ENCODE assay signal across 13 mouse cellular contexts in the genomic region with DNA sequence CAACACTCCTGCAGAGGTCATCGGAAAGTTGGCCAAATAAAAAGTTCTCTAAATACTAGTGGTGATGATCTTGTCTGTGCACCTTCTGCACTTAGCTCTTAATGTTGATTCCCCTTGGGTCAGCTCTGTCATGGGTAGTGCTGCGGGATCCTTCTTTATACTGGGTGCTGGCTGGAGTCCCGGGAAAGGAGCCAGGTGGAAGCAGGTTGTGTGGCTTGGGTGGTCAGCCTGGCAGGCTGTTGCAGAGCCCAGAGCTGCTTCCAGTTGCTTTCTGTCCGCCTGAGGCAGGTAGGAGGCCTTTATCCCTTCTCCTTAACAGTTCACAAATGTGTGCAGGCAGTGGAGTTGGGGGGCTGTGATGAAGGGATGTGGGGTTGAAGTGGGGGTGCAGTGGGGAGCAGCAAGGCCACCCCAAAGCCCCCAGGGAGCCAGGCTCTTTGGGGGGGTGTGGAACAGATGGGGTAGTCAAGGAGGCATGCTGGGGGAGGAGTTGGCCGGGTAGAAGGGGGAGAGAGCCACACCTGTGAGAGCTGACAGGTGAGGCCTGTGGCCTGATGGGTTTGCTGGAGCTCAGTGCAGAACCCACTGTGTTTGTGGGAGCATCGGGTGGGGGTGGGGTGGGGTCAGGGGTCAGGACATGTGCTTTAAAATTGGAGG. TPM values are rescaled to one million over a fixed set of nuclear protein-coding genes. Genes with fewer than 3 reads are reported as not detected.
A peak's percentile ranks its signal among the peaks of the same experiment; 100 is the strongest.
DNase-seq lines count a peak whose midpoint lies in the region; ATAC-seq and TF ChIP-seq lines count a peak whose summit lies in the region.
"Had no signal": no experiment of that assay in that cellular context is flagged by ENCODE, and none has a peak within 500 bp of the region (broad histone marks: within the 10 kb centered on the region; RNA-seq: fewer than 3 reads in every experiment).

No protein-coding gene starts in this region.

- no peak for TF ChIP-seq CTCF in heart, postnatal 0 days (IDR thresholded peaks at IDR 0.05; ENCODE audit: low read depth)

- H3K4me3 ChIP-seq in heart, embryonic 13.5 days, result no peak overlapping the region
- no peak overlapping the region for H3K4me3 ChIP-seq in midbrain, embryonic 10.5 days
- no peak overlapping the region for H3K4me3 ChIP-seq in midbrain, embryonic 13.5 days (replicated peaks)
- H3K4me3 ChIP-seq in heart, postnatal 0 days (ENCODE audit: low read depth, low read length), result no peak overlapping the region
- no peak overlapping the region for H3K4me3 ChIP-seq in stomach, embryonic 15.5 days (replicated peaks)
- H3K4me3 ChIP-seq: hindbrain, embryonic 12.5 days had no signal

- intact Hi-C loops in heart, postnatal 10 days (cut with DNase I), result no loop called here

- H3K4me2 ChIP-seq in heart, embryonic 13.5 days, result 0 out of 2 replicates have a peak overlapping the region, but pooled peaks have one; percentile 12
- no peak overlapping the region for H3K4me2 ChIP-seq in midbrain, embryonic 13.5 days (replicated peaks)
- H3K4me2 ChIP-seq in heart, postnatal 0 days (ENCODE audit: low read depth, low read length), result 0 out of 2 replicates have a peak overlapping the region, but pooled peaks have one; percentile 12
- no peak overlapping the region; the same call in 1 of the 2 replicates for H3K4me2 ChIP-seq in stomach, embryonic 15.5 days
- H3K4me2 ChIP-seq: hindbrain, embryonic 12.5 days had no signal

- H3K9ac ChIP-seq in heart, embryonic 13.5 days, result peak overlapping the region; percentile 15; the same call in 1 of the 2 replicates
- H3K9ac ChIP-seq in midbrain, embryonic 13.5 days (replicated peaks), result no peak overlapping the region
- no peak overlapping the region for H3K9ac ChIP-seq in heart, postnatal 0 days (replicated peaks; ENCODE audit: low read depth, low read length)
- H3K9ac ChIP-seq in stomach, embryonic 15.5 days, result no peak overlapping the region
- H3K9ac ChIP-seq: hindbrain, embryonic 12.5 days had no signal

- peak overlapping the region; percentile 78 for H3K27ac ChIP-seq in heart, embryonic 13.5 days (replicated peaks)
- 0 out of 2 replicates have a peak overlapping the region, but pooled peaks have one; percentile 42 for H3K27ac ChIP-seq in midbrain, embryonic 10.5 days (replicated peaks)
- no peak overlapping the region for H3K27ac ChIP-seq in midbrain, embryonic 13.5 days
- H3K27ac ChIP-seq in heart, postnatal 0 days (ENCODE audit: low read depth), result peak overlapping the region; percentile 78
- peak overlapping the region; percentile 61 for H3K27ac ChIP-seq in stomach, embryonic 15.5 days
- H3K27ac ChIP-seq: hindbrain, embryonic 12.5 days had no signal

- 57% methylated on average over 6 of the region's 6 CpGs for WGBS in heart, embryonic 13.5 days
- 77% methylated on average over 6 of the region's 6 CpGs for WGBS in midbrain, embryonic 10.5 days
- 72% methylated on average over 6 of the region's 6 CpGs for WGBS in midbrain, embryonic 13.5 days
- 56% methylated on average over 6 of the region's 6 CpGs for WGBS in heart, postnatal 0 days
- 58% methylated on average over 6 of the region's 6 CpGs for WGBS in stomach, embryonic 15.5 days

- H3K4me1 ChIP-seq in heart, embryonic 13.5 days, result peaks cover 97% of the 10 kb centered on the region
- peaks cover 61% of the 10 kb centered on the region for H3K4me1 ChIP-seq in midbrain, embryonic 10.5 days
- peaks cover 40% of the 10 kb centered on the region for H3K4me1 ChIP-seq in midbrain, embryonic 13.5 days (replicated peaks)
- peaks cover 64% of the 10 kb centered on the region for H3K4me1 ChIP-seq in heart, postnatal 0 days (ENCODE audit: control insufficient read depth, insufficient read depth)
- peaks cover 40% of the 10 kb centered on the region for H3K4me1 ChIP-seq in stomach, embryonic 15.5 days

- no peak for TF ChIP-seq EP300 in heart, postnatal 0 days (IDR thresholded peaks at IDR 0.05; ENCODE audit: low read depth)

- ATAC-seq in heart, embryonic 13.5 days (ENCODE audit: extremely low read depth, insufficient number of reproducible peaks, low FRiP score, low TSS enrichment), result no peak
- ATAC-seq in midbrain, embryonic 13.5 days, result no peak
- ATAC-seq in heart, postnatal 0 days (ENCODE audit: insufficient read depth, low read depth), result no peak
- no peak for ATAC-seq in stomach, embryonic 15.5 days (ENCODE audit: insufficient read depth, low FRiP score, low read depth)
- ATAC-seq: activated CD4-positive, CD25-positive, alpha-beta regulatory T cell, adult 4 months had no signal

- H3K27me3 ChIP-seq in heart, embryonic 13.5 days (replicated peaks), result no peaks in the 10 kb centered on the region
- H3K27me3 ChIP-seq in midbrain, embryonic 10.5 days (ENCODE audit: low read depth, poor library complexity, severe bottlenecking), result no peaks in the 10 kb centered on the region; the same call in 1 of the 2 replicates
- no peaks in the 10 kb centered on the region for H3K27me3 ChIP-seq in midbrain, embryonic 13.5 days
- H3K27me3 ChIP-seq in heart, postnatal 0 days (ENCODE audit: control insufficient read depth, insufficient read depth, low read length), result no peaks in the 10 kb centered on the region
- H3K27me3 ChIP-seq in stomach, embryonic 15.5 days (replicated peaks), result no peaks in the 10 kb centered on the region
- H3K27me3 ChIP-seq: hindbrain, embryonic 12.5 days had no signal

- DNase-seq in heart, postnatal 10 days, result no peak
- DNase-seq in midbrain, embryonic 10.5 days (ENCODE audit: low spot score), result no peak
- DNase-seq in heart, postnatal 0 days (ENCODE audit: low spot score), result no peak
- DNase-seq in urinary bladder, postnatal 10 days (ENCODE audit: low spot score), result no peak
- DNase-seq in frontal cortex, postnatal 36 days (ENCODE audit: low spot score in 2 of 2), result no peak
- DNase-seq: layer of hippocampus, adult 9-11 months; lung, postnatal 14 days; right cerebral cortex, adult 18-20 months had no signal

- H3K9me3 ChIP-seq in heart, embryonic 13.5 days, result no peaks in the 10 kb centered on the region
- no peaks in the 10 kb centered on the region for H3K9me3 ChIP-seq in midbrain, embryonic 10.5 days (replicated peaks)
- no peaks in the 10 kb centered on the region for H3K9me3 ChIP-seq in midbrain, embryonic 13.5 days
- H3K9me3 ChIP-seq in heart, postnatal 0 days (replicated peaks; ENCODE audit: control insufficient read depth, low read length), result no peaks in the 10 kb centered on the region
- H3K9me3 ChIP-seq in stomach, embryonic 15.5 days, result no peaks in the 10 kb centered on the region
- H3K9me3 ChIP-seq: hindbrain, embryonic 12.5 days had no signal

- H3K36me3 ChIP-seq in heart, embryonic 13.5 days, result peaks cover 4% of the 10 kb centered on the region; the same call in 1 of the 2 replicates
- 0 out of 2 replicates have a peak, but pooled peaks cover 3% of the 10 kb centered on the region for H3K36me3 ChIP-seq in midbrain, embryonic 10.5 days
- no peaks in the 10 kb centered on the region for H3K36me3 ChIP-seq in midbrain, embryonic 13.5 days
- H3K36me3 ChIP-seq in heart, postnatal 0 days (replicated peaks; ENCODE audit: control insufficient read depth, insufficient read depth, low read length), result no peaks in the 10 kb centered on the region
- H3K36me3 ChIP-seq in stomach, embryonic 15.5 days, result no peaks in the 10 kb centered on the region
- H3K36me3 ChIP-seq: hindbrain, embryonic 12.5 days had no signal

RNA-seq across cellular contexts. Expression of a gene that starts 5.8 kb away (rescaled TPM):
- polyA plus RNA-seq in heart, embryonic 13.5 days (2015; fragmentation: Nextera tagmentation; extraction: Ambion mirVana), result 36.8 and 37.5 TPM in 2 replicates
- 10 to 100 TPM; 48.3 to 61.0 TPM for total RNA-seq in heart, postnatal 10 days (2021)
- polyA plus RNA-seq in midbrain, embryonic 10.5 days (2016; fragmentation: Nextera tagmentation; extraction: Ambion mirVana), result 35.9 and 37.0 TPM in 2 replicates
- 24.4 and 25.4 TPM in 2 replicates for polyA plus RNA-seq in midbrain, embryonic 13.5 days (2015; fragmentation: Nextera tagmentation; extraction: Ambion mirVana)
- total RNA-seq in heart, postnatal 0 days (2014; rRNA removed; ENCODE audit: low replicate concordance), result 86.1 and 96.0 TPM in 2 replicates
- 42.9 and 43.8 TPM in 2 replicates for polyA plus RNA-seq in heart, postnatal 0 days (2015; fragmentation: Nextera tagmentation; extraction: Ambion mirVana)
- polyA plus RNA-seq in stomach, embryonic 15.5 days (2015; fragmentation: Nextera tagmentation; extraction: Ambion mirVana), result 40.8 and 44.4 TPM in 2 replicates

RNA-seq across cellular contexts. Expression of a gene that starts 26.6 kb away (rescaled TPM):
- polyA plus RNA-seq in heart, embryonic 13.5 days (2015; fragmentation: Nextera tagmentation; extraction: Ambion mirVana), result 1.2 and 2.2 TPM in 2 replicates
- total RNA-seq in heart, postnatal 10 days (2021), result under 1 TPM; 0.35 to 0.81 TPM
- 0.41 and 0.91 TPM in 2 replicates for polyA plus RNA-seq in midbrain, embryonic 10.5 days (2016; fragmentation: Nextera tagmentation; extraction: Ambion mirVana)
- 2.7 and 3.3 TPM in 2 replicates for polyA plus RNA-seq in midbrain, embryonic 13.5 days (2015; fragmentation: Nextera tagmentation; extraction: Ambion mirVana)
- not detected in 2 replicates for total RNA-seq in heart, postnatal 0 days (2014; rRNA removed; ENCODE audit: low replicate concordance)
- 0.26 and 0.54 TPM in 2 replicates for polyA plus RNA-seq in heart, postnatal 0 days (2015; fragmentation: Nextera tagmentation; extraction: Ambion mirVana)
- 4.0 TPM in 2 replicates for polyA plus RNA-seq in stomach, embryonic 15.5 days (2015; fragmentation: Nextera tagmentation; extraction: Ambion mirVana)
- polyA plus RNA-seq: activated CD4-positive, CD25-positive, alpha-beta regulatory T cell, adult 4 months had no signal

RNA-seq across cellular contexts. Expression of a gene that starts 29.9 kb away (rescaled TPM):
- polyA plus RNA-seq in heart, embryonic 13.5 days (2015; fragmentation: Nextera tagmentation; extraction: Ambion mirVana), result 1.6 and 1.9 TPM in 2 replicates
- 1 to 10 TPM; 3.1 to 3.2 TPM for total RNA-seq in heart, postnatal 10 days (2021)
- 0.43 and 1.4 TPM in 2 replicates for polyA plus RNA-seq in midbrain, embryonic 10.5 days (2016; fragmentation: Nextera tagmentation; extraction: Ambion mirVana)
- 1.6 and 1.7 TPM in 2 replicates for polyA plus RNA-seq in midbrain, embryonic 13.5 days (2015; fragmentation: Nextera tagmentation; extraction: Ambion mirVana)
- 0.39 and 1.6 TPM in 2 replicates for total RNA-seq in heart, postnatal 0 days (2014; rRNA removed; ENCODE audit: low replicate concordance)
- 3.7 and 4.1 TPM in 2 replicates for polyA plus RNA-seq in heart, postnatal 0 days (2015; fragmentation: Nextera tagmentation; extraction: Ambion mirVana)
- 1.7 TPM in 2 replicates for polyA plus RNA-seq in stomach, embryonic 15.5 days (2015; fragmentation: Nextera tagmentation; extraction: Ambion mirVana)
- polyA plus RNA-seq: activated CD4-positive, CD25-positive, alpha-beta regulatory T cell, adult 4 months had no signal

RNA-seq across cellular contexts. Expression of a gene that starts 43.9 kb away (rescaled TPM):
- polyA plus RNA-seq in heart, embryonic 13.5 days (2015; fragmentation: Nextera tagmentation; extraction: Ambion mirVana), result 17.8 and 19.4 TPM in 2 replicates
- 10 to 100 TPM; 19.2 to 22.0 TPM for total RNA-seq in heart, postnatal 10 days (2021)
- polyA plus RNA-seq in midbrain, embryonic 10.5 days (2016; fragmentation: Nextera tagmentation; extraction: Ambion mirVana), result 43.0 and 47.6 TPM in 2 replicates
- polyA plus RNA-seq in midbrain, embryonic 13.5 days (2015; fragmentation: Nextera tagmentation; extraction: Ambion mirVana), result 35.9 and 36.3 TPM in 2 replicates
- 6.5 and 11.4 TPM in 2 replicates for total RNA-seq in heart, postnatal 0 days (2014; rRNA removed; ENCODE audit: low replicate concordance)
- polyA plus RNA-seq in heart, postnatal 0 days (2015; fragmentation: Nextera tagmentation; extraction: Ambion mirVana), result 11.7 TPM in 2 replicates
- 23.3 and 25.3 TPM in 2 replicates for polyA plus RNA-seq in stomach, embryonic 15.5 days (2015; fragmentation: Nextera tagmentation; extraction: Ambion mirVana)

Comparison
In these comparisons a context has a peak if more than half of its experiments do, and no peak if none do; other contexts are left out.
1. H3K4me2 ChIP-seq: peak in heart, embryonic 13.5 days (single experiment) and heart, postnatal 0 days (single experiment); none in midbrain, embryonic 13.5 days (single experiment) and stomach, embryonic 15.5 days (single experiment).